In the genomic region with DNA sequence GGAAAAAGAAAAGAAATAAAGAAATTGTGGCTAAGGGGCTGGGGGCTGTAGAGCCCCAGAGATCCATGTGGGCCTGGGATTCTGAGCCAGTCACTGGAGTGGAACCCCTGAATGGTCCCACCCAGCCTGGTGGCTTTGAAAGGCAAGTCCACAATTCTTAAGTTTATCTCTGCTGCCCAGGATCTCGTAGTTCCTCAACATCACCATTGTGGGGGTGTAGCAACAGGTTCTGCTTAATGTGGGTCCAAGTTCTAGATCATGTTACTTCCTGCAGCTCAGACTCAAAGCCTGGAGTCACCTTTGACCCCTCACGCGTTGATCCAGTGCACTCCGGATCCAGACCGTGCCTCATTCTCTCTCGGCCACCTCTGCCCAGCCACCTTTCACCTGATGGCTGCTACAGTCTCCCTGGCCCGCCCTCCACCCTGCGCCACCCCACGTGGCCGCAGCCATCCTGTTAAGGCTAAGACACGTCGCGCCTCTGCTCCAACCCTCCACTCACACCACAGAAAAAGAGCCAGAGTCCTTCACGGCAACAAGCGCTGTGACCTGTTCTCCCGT, we compare ENCODE assay signal across 25 mouse cellular contexts. TPM values are rescaled to one million over a fixed set of nuclear protein-coding genes. Genes with fewer than 3 reads are reported as not detected.
DNase-seq lines count a peak whose midpoint lies in the region; ATAC-seq and TF ChIP-seq lines count a peak whose summit lies in the region.
"Had no signal": no experiment of that assay in that cellular context is flagged by ENCODE, and none has a peak within 500 bp of the region (broad histone marks: within the 10 kb centered on the region; RNA-seq: fewer than 3 reads in every experiment).

No protein-coding gene starts in this region.

- no peak for TF ChIP-seq CTCF in heart, postnatal 0 days (IDR thresholded peaks at IDR 0.05; ENCODE audit: low read depth)
- no peak for TF ChIP-seq CTCF in kidney, adult 2 months (conservative IDR thresholded peaks at IDR 0.05; ENCODE audit: insufficient read depth, insufficient read length, low read depth, low read length)
- TF ChIP-seq CTCF in lung, postnatal 0 days (IDR thresholded peaks at IDR 0.05), result no peak

- peak overlapping the region; percentile 54 for H3K27ac ChIP-seq in heart, postnatal 0 days (ENCODE audit: low read depth)
- no peak overlapping the region for H3K27ac ChIP-seq in heart, embryonic 12.5 days (ENCODE audit: poor library complexity, severe bottlenecking)
- peak overlapping the region; percentile 67 for H3K27ac ChIP-seq in kidney, adult 2 months (ENCODE audit: insufficient read depth, low read depth, low read length)
- H3K27ac ChIP-seq in lung, postnatal 0 days (ENCODE audit: low read length), result no peak overlapping the region
- H3K27ac ChIP-seq: embryonic facial prominence, embryonic 13.5 days; hindbrain, embryonic 15.5 days; midbrain, embryonic 10.5 days had no signal

- peak; percentile 31 to 56 for DNase-seq in adrenal gland, adult (ENCODE audit: inconsistent age in 2 of 2, low spot score in 1 of 2)
- DNase-seq in adrenal gland, postnatal 14 days, result no peak
- no peak for DNase-seq in heart, postnatal 0 days (ENCODE audit: low spot score)
- peak; percentile 86 for DNase-seq in kidney, adult 2 months
- DNase-seq in kidney, postnatal 36 days, result peak; percentile 77 to 83
- no peak for DNase-seq in urinary bladder, postnatal 36 days (ENCODE audit: low spot score in 2 of 2)
- DNase-seq in lung, postnatal 0 days (ENCODE audit: low spot score), result no peak
- DNase-seq: cerebellum, adult 18-20 months; gastrocnemius, postnatal 10 days; layer of hippocampus, postnatal 36 days; left cerebral cortex, postnatal 4 days; lung, adult 2 months; lung, postnatal 4 days; thymus, postnatal 36 days had no signal

- no peak overlapping the region for H3K9ac ChIP-seq in heart, postnatal 0 days (replicated peaks; ENCODE audit: low read depth, low read length)
- H3K9ac ChIP-seq in heart, embryonic 12.5 days, result no peak overlapping the region
- no peak overlapping the region for H3K9ac ChIP-seq in lung, postnatal 0 days (replicated peaks; ENCODE audit: low read depth)
- H3K9ac ChIP-seq: embryonic facial prominence, embryonic 13.5 days; hindbrain, embryonic 15.5 days had no signal

- no peak for ATAC-seq in heart, postnatal 0 days (ENCODE audit: insufficient read depth, low read depth)
- ATAC-seq in heart, embryonic 12.5 days (ENCODE audit: insufficient number of reproducible peaks, low FRiP score), result no peak
- no peak for ATAC-seq in lung, postnatal 0 days
- ATAC-seq: CD4-positive, CD25-positive, alpha-beta regulatory T cell, adult 4 months had no signal

- WGBS in heart, postnatal 0 days, result 86% methylated on average over 16 of the region's 16 CpGs
- 82% methylated on average over 16 of the region's 16 CpGs for WGBS in heart, embryonic 12.5 days
- 56% methylated on average over 16 of the region's 16 CpGs for WGBS in kidney, adult 2 months
- WGBS in lung, postnatal 0 days, result 78% methylated on average over 16 of the region's 16 CpGs

- no peaks in the 10 kb centered on the region for H3K9me3 ChIP-seq in heart, postnatal 0 days (replicated peaks; ENCODE audit: control insufficient read depth, low read length)
- H3K9me3 ChIP-seq in heart, embryonic 12.5 days (replicated peaks), result no peaks in the 10 kb centered on the region
- H3K9me3 ChIP-seq in lung, postnatal 0 days (ENCODE audit: low read length), result no peaks in the 10 kb centered on the region
- H3K9me3 ChIP-seq: embryonic facial prominence, embryonic 13.5 days; hindbrain, embryonic 15.5 days; midbrain, embryonic 10.5 days had no signal

- TF ChIP-seq EP300 in heart, postnatal 0 days (IDR thresholded peaks at IDR 0.05; ENCODE audit: low read depth), result no peak
- TF ChIP-seq EP300 in lung, postnatal 0 days (IDR thresholded peaks at IDR 0.05), result no peak

- no peaks in the 10 kb centered on the region for H3K27me3 ChIP-seq in heart, postnatal 0 days (ENCODE audit: control insufficient read depth, insufficient read depth, low read length)
- no peaks in the 10 kb centered on the region for H3K27me3 ChIP-seq in heart, embryonic 12.5 days (replicated peaks)
- no peaks in the 10 kb centered on the region for H3K27me3 ChIP-seq in kidney, adult 2 months (replicated peaks; ENCODE audit: control insufficient read depth, insufficient read depth, low read length)
- no peaks in the 10 kb centered on the region for H3K27me3 ChIP-seq in lung, postnatal 0 days (replicated peaks; ENCODE audit: insufficient read depth, low read length)

- TF ChIP-seq POLR2A in kidney, adult 2 months (IDR thresholded peaks at IDR 0.05; ENCODE audit: low read depth, low read length), result no peak

- H3K4me3 ChIP-seq in heart, postnatal 0 days (ENCODE audit: low read depth, low read length), result no peak overlapping the region
- H3K4me3 ChIP-seq in heart, embryonic 12.5 days, result no peak overlapping the region
- no peak overlapping the region for H3K4me3 ChIP-seq in kidney, adult 2 months (ENCODE audit: insufficient read depth, low read depth, low read length)
- H3K4me3 ChIP-seq in lung, postnatal 0 days (ENCODE audit: low read depth, low read length), result no peak overlapping the region
- H3K4me3 ChIP-seq: embryonic facial prominence, embryonic 13.5 days; hindbrain, embryonic 15.5 days; midbrain, embryonic 10.5 days had no signal

- H3K36me3 ChIP-seq in heart, postnatal 0 days (replicated peaks; ENCODE audit: control insufficient read depth, insufficient read depth, low read length), result peaks cover 7% of the 10 kb centered on the region; the same call in 1 of the 2 replicates
- peaks cover 5% of the 10 kb centered on the region; the same call in 1 of the 2 replicates for H3K36me3 ChIP-seq in heart, embryonic 12.5 days
- H3K36me3 ChIP-seq in kidney, adult 2 months (ENCODE audit: control insufficient read depth, insufficient read depth, low read length), result no peaks in the 10 kb centered on the region
- H3K36me3 ChIP-seq in lung, postnatal 0 days (ENCODE audit: insufficient read depth, low read length), result peaks cover 15% of the 10 kb centered on the region; the same call in 1 of the 2 replicates
- H3K36me3 ChIP-seq: embryonic facial prominence, embryonic 13.5 days; hindbrain, embryonic 15.5 days; midbrain, embryonic 10.5 days had no signal

- H3K4me2 ChIP-seq in heart, postnatal 0 days (ENCODE audit: low read depth, low read length), result no peak overlapping the region
- H3K4me2 ChIP-seq in heart, embryonic 12.5 days, result no peak overlapping the region
- H3K4me2 ChIP-seq in lung, postnatal 0 days (replicated peaks; ENCODE audit: low read depth, low read length), result no peak overlapping the region
- H3K4me2 ChIP-seq: embryonic facial prominence, embryonic 13.5 days; hindbrain, embryonic 15.5 days; liver, embryonic 11.5 days had no signal

- H3K4me1 ChIP-seq in heart, postnatal 0 days (ENCODE audit: control insufficient read depth, insufficient read depth), result peaks cover 51% of the 10 kb centered on the region
- peaks cover 88% of the 10 kb centered on the region for H3K4me1 ChIP-seq in heart, embryonic 12.5 days (replicated peaks)
- peaks cover 57% of the 10 kb centered on the region for H3K4me1 ChIP-seq in kidney, adult 2 months (ENCODE audit: control insufficient read depth, insufficient read depth, low read length)
- peaks cover 43% of the 10 kb centered on the region for H3K4me1 ChIP-seq in lung, postnatal 0 days (ENCODE audit: insufficient read depth, low read depth, low read length)

RNA-seq across cellular contexts. Expression of a gene that starts 5.4 kb away (rescaled TPM):
- 131 and 156 TPM in 2 replicates for total RNA-seq in adrenal gland, postnatal 14 days (2021)
- 128 and 168 TPM in 2 replicates for total RNA-seq in heart, postnatal 0 days (2014; rRNA removed; ENCODE audit: low replicate concordance)
- 56.1 and 61.3 TPM in 2 replicates for polyA plus RNA-seq in heart, postnatal 0 days (2015; fragmentation: Nextera tagmentation; extraction: Ambion mirVana)
- polyA plus RNA-seq in heart, embryonic 12.5 days (2016; fragmentation: Nextera tagmentation; extraction: Ambion mirVana), result 46.6 and 49.8 TPM in 2 replicates
- 118 and 133 TPM in 2 replicates for polyA plus RNA-seq in kidney, adult 2 months (2012; rRNA removed)
- 213 and 288 TPM in 2 replicates for polyA plus RNA-seq in lung, postnatal 0 days (2015; fragmentation: Nextera tagmentation; extraction: Ambion mirVana)
- polyA plus RNA-seq: CD4-positive, CD25-positive, alpha-beta regulatory T cell, adult 4 months had no signal

RNA-seq across cellular contexts. Expression of a gene that starts 30.3 kb away (rescaled TPM):
- total RNA-seq in adrenal gland, postnatal 14 days (2021), result 0.48 and 0.90 TPM in 2 replicates
- not detected in 2 replicates for total RNA-seq in heart, postnatal 0 days (2014; rRNA removed; ENCODE audit: low replicate concordance)
- polyA plus RNA-seq in heart, postnatal 0 days (2015; fragmentation: Nextera tagmentation; extraction: Ambion mirVana), result not detected in 2 replicates
- not detected in 2 replicates for polyA plus RNA-seq in heart, embryonic 12.5 days (2016; fragmentation: Nextera tagmentation; extraction: Ambion mirVana)
- 0.54 and 0.56 TPM in 2 replicates for polyA plus RNA-seq in kidney, adult 2 months (2012; rRNA removed)
- 0.08 and 0.18 TPM in 2 replicates for polyA plus RNA-seq in lung, postnatal 0 days (2015; fragmentation: Nextera tagmentation; extraction: Ambion mirVana)
- total RNA-seq: gastrocnemius, postnatal 10 days; heart, postnatal 25 days had no signal
- polyA plus RNA-seq: CD4-positive, CD25-positive, alpha-beta regulatory T cell, adult 4 months had no signal

RNA-seq across cellular contexts. Expression of a gene that starts 52.7 kb away (rescaled TPM):
- total RNA-seq in adrenal gland, postnatal 14 days (2021), result not detected in 2 replicates
- total RNA-seq in heart, postnatal 0 days (2014; rRNA removed; ENCODE audit: low replicate concordance), result not detected in 2 replicates
- not detected in 2 replicates for polyA plus RNA-seq in heart, postnatal 0 days (2015; fragmentation: Nextera tagmentation; extraction: Ambion mirVana)
- not detected in 2 replicates for polyA plus RNA-seq in heart, embryonic 12.5 days (2016; fragmentation: Nextera tagmentation; extraction: Ambion mirVana)
- 64.7 and 89.1 TPM in 2 replicates for polyA plus RNA-seq in kidney, adult 2 months (2012; rRNA removed)
- polyA plus RNA-seq in lung, postnatal 0 days (2015; fragmentation: Nextera tagmentation; extraction: Ambion mirVana), result not detected in 2 replicates
- total RNA-seq: adrenal gland, postnatal 10 days; gastrocnemius, postnatal 10 days; heart, postnatal 25 days; layer of hippocampus, postnatal 36 days; left cerebral cortex, postnatal 4 days had no signal
- polyA plus RNA-seq: CD4-positive, CD25-positive, alpha-beta regulatory T cell, adult 4 months; cortical plate, adult 2 months; embryonic facial prominence, embryonic 13.5 days; liver, embryonic 11.5 days; lung, adult 2 months; neural tube, embryonic 11.5 days; testis, adult 2 months had no signal

Comparison
In these comparisons a context has a peak if more than half of its experiments do, and no peak if none do; other contexts are left out.
1. DNase-seq: peak in adrenal gland, adult (2 of 2), kidney, adult 2 months (single experiment) and kidney, postnatal 36 days (2 of 2); none in adrenal gland, postnatal 14 days (single experiment), heart, postnatal 0 days (single experiment), urinary bladder, postnatal 36 days (0 of 2) and lung, postnatal 0 days (single experiment).
2. H3K27ac ChIP-seq: peak in heart, postnatal 0 days (single experiment) and kidney, adult 2 months (single experiment); none in heart, embryonic 12.5 days (single experiment) and lung, postnatal 0 days (single experiment).
3. RNA of a gene that starts 52.7 kb away (polyA plus RNA-seq): 64.7 to 89.1 TPM in kidney, adult 2 months; not detected in heart, postnatal 0 days, not detected in heart, embryonic 12.5 days and not detected in lung, postnatal 0 days; every median in the first group is over 10 times any median in the second.